Comparison of ENCODE assay signal across 15 mouse cellular contexts in genomic region chr3:30887449-30887848, GRCm38 (mm10).
"Had no signal": no experiment of that assay in that cellular context is flagged by ENCODE, and none has a peak within 500 bp of the region (broad histone marks: within the 10 kb centered on the region; RNA-seq: fewer than 3 reads in every experiment).

No protein-coding gene starts in this region.

- H3K9me3 ChIP-seq: limb, embryonic 10.5 days; liver, embryonic 13.5 days; lung, embryonic 15.5 days; neural tube, embryonic 13.5 days had no signal

- H3K27ac ChIP-seq: limb, embryonic 10.5 days; liver, embryonic 13.5 days; lung, embryonic 15.5 days; macrophage; neural tube, embryonic 13.5 days had no signal

- H3K4me3 ChIP-seq: limb, embryonic 10.5 days; liver, embryonic 13.5 days; lung, embryonic 15.5 days; neural tube, embryonic 13.5 days had no signal

- H3K27me3 ChIP-seq: liver, embryonic 13.5 days; lung, embryonic 15.5 days; neural tube, embryonic 13.5 days had no signal

- H3K4me2 ChIP-seq: liver, embryonic 13.5 days; lung, embryonic 15.5 days; neural tube, embryonic 13.5 days had no signal

- H3K9ac ChIP-seq: liver, embryonic 13.5 days; liver, postnatal 0 days; lung, embryonic 15.5 days; neural tube, embryonic 13.5 days had no signal

- H3K4me1 ChIP-seq: limb, embryonic 10.5 days; liver, embryonic 13.5 days; lung, embryonic 15.5 days; neural tube, embryonic 13.5 days had no signal

- ATAC-seq: liver, postnatal 0 days had no signal

- H3K36me3 ChIP-seq: limb, embryonic 10.5 days; liver, embryonic 13.5 days; neural tube, embryonic 13.5 days had no signal

- DNase-seq: kidney, adult 8-10 months; kidney, postnatal 36 days; liver, embryonic 13.5 days; liver, postnatal 0 days; lung, postnatal 14 days; midbrain, embryonic 14.5 days; retina, postnatal 1 day; right cerebral cortex, postnatal 4 days; spleen, adult 18-20 months; thymus, adult 2 months; thymus, postnatal 25 days had no signal
